ENCODE assay signal across 25 mouse cellular contexts in genomic region chr10:128256328-128256727, GRCm38 (mm10). TPM values are rescaled to one million over a fixed set of nuclear protein-coding genes. Genes with fewer than 3 reads are reported as not detected.
A peak's percentile ranks its signal among the peaks of the same experiment; 100 is the strongest.
DNase-seq lines count a peak whose midpoint lies in the region; ATAC-seq and TF ChIP-seq lines count a peak whose summit lies in the region.
"Had no signal": no experiment of that assay in that cellular context is flagged by ENCODE, and none has a peak within 500 bp of the region (broad histone marks: within the 10 kb centered on the region; RNA-seq: fewer than 3 reads in every experiment).

No protein-coding gene starts in this region.

- no peak for TF ChIP-seq EP300 in stomach, postnatal 0 days (optimal IDR thresholded peaks at IDR 0.05)

- no peaks in the 10 kb centered on the region for H3K9me3 ChIP-seq in stomach, postnatal 0 days (ENCODE audit: control insufficient read depth, low read length)
- H3K9me3 ChIP-seq: embryonic facial prominence, embryonic 10.5 days; forebrain, embryonic 13.5 days; heart, embryonic 13.5 days; hindbrain, embryonic 15.5 days had no signal

- DNase-seq in left cerebral cortex, adult 18-20 months (ENCODE audit: low spot score in 2 of 2): peak; percentile 15 to 21
- DNase-seq in left cerebral cortex, postnatal 10 days (ENCODE audit: extremely low spot score in 1 of 2, low spot score in 2 of 2): no peak
- DNase-seq in 416B (ENCODE audit: low read depth): peak; percentile 90
- DNase-seq in NIH3T3 (ENCODE audit: low read depth): peak; percentile 63
- no peak for DNase-seq in stomach, postnatal 0 days (ENCODE audit: low spot score)
- no peak for DNase-seq in neural tube, embryonic 10.5 days (ENCODE audit: extremely low spot score, low spot score)
- DNase-seq in kidney, postnatal 14 days: no peak
- DNase-seq: adrenal gland, postnatal 25 days; cerebellum, adult 2 months; cerebellum, postnatal 10 days; forebrain, postnatal 0 days; gastrocnemius, postnatal 14 days; heart, adult 2 months; heart, postnatal 36 days had no signal

- H3K4me1 ChIP-seq in stomach, postnatal 0 days (replicated peaks; ENCODE audit: control insufficient read depth, insufficient read depth): no peaks in the 10 kb centered on the region
- H3K4me1 ChIP-seq: forebrain, embryonic 13.5 days; heart, embryonic 13.5 days; hindbrain, embryonic 15.5 days had no signal

- TF ChIP-seq CTCF in stomach, postnatal 0 days (IDR thresholded peaks at IDR 0.05; ENCODE audit: low read depth): no peak

- peak; percentile 88 for ATAC-seq in stomach, postnatal 0 days (ENCODE audit: low FRiP score, low TSS enrichment)
- ATAC-seq: activated CD4-positive, CD25-positive, alpha-beta regulatory T cell, adult 4 months; forebrain, embryonic 13.5 days; forebrain, postnatal 0 days had no signal

- H3K36me3 ChIP-seq in stomach, postnatal 0 days (ENCODE audit: control insufficient read depth, insufficient read depth, low read length): peaks cover 6% of the 10 kb centered on the region

- H3K27me3 ChIP-seq in stomach, postnatal 0 days (ENCODE audit: control insufficient read depth, insufficient read depth, low read length): no peaks in the 10 kb centered on the region
- H3K27me3 ChIP-seq: forebrain, embryonic 13.5 days; heart, embryonic 13.5 days; hindbrain, embryonic 15.5 days had no signal

- 69% methylated on average over 8 of the region's 8 CpGs for WGBS in stomach, postnatal 0 days

- intact Hi-C loops in left cerebral cortex, postnatal 10 days (cut with DNase I): no loop called here

- H3K27ac ChIP-seq in stomach, postnatal 0 days (replicated peaks): no peak overlapping the region
- H3K27ac ChIP-seq: embryonic facial prominence, embryonic 10.5 days; forebrain, embryonic 13.5 days; heart, adult 2 months; heart, embryonic 13.5 days; hindbrain, embryonic 15.5 days had no signal

- no peak overlapping the region for H3K9ac ChIP-seq in stomach, postnatal 0 days (ENCODE audit: low read length)
- H3K9ac ChIP-seq: forebrain, embryonic 13.5 days; forebrain, postnatal 0 days; heart, embryonic 13.5 days; hindbrain, embryonic 15.5 days had no signal

- H3K4me2 ChIP-seq in stomach, postnatal 0 days (replicated peaks; ENCODE audit: low read depth): no peak overlapping the region
- H3K4me2 ChIP-seq: forebrain, embryonic 13.5 days; heart, embryonic 13.5 days; hindbrain, embryonic 15.5 days had no signal

- H3K4me3 ChIP-seq in stomach, postnatal 0 days (ENCODE audit: low read depth, low read length): no peak overlapping the region
- H3K4me3 ChIP-seq: embryonic facial prominence, embryonic 10.5 days; forebrain, embryonic 13.5 days; heart, adult 2 months; heart, embryonic 13.5 days; hindbrain, embryonic 15.5 days had no signal

RNA-seq across cellular contexts. Expression of gene Apon, which starts 2.4 kb away (rescaled TPM):
- not detected for total RNA-seq in left cerebral cortex, adult 18-20 months (2021)
- not detected for total RNA-seq in left cerebral cortex, postnatal 10 days (2021)
- 0.13 TPM in 1 of 2 replicates, not detected in the other for polyA plus RNA-seq in stomach, postnatal 0 days (2015; fragmentation: Nextera tagmentation; extraction: Ambion mirVana)
- total RNA-seq: adrenal gland, adult 18-20 months; forebrain, postnatal 0 days; gastrocnemius, postnatal 14 days; heart, adult 2 months had no signal
- polyA plus RNA-seq: activated CD4-positive, CD25-positive, alpha-beta regulatory T cell, adult 4 months; cerebellum, adult 2 months; forebrain, postnatal 0 days; gonadal fat pad, adult 2 months; heart, adult 2 months; heart, postnatal 0 days had no signal

RNA-seq across cellular contexts. Expression of gene Apof, which starts 12.1 kb away (rescaled TPM):
- not detected for total RNA-seq in left cerebral cortex, adult 18-20 months (2021)
- total RNA-seq in left cerebral cortex, postnatal 10 days (2021): not detected
- 1.1 and 2.5 TPM in 2 replicates for polyA plus RNA-seq in stomach, postnatal 0 days (2015; fragmentation: Nextera tagmentation; extraction: Ambion mirVana)
- total RNA-seq: gastrocnemius, postnatal 14 days; heart, adult 2 months; heart, postnatal 36 days had no signal
- polyA plus RNA-seq: activated CD4-positive, CD25-positive, alpha-beta regulatory T cell, adult 4 months; cerebellum, adult 2 months; embryonic facial prominence, embryonic 10.5 days; embryonic facial prominence, embryonic 14.5 days; forebrain, embryonic 13.5 days; heart, adult 2 months; heart, postnatal 0 days; hindbrain, embryonic 11.5 days had no signal

RNA-seq across cellular contexts. Expression of gene Stat2, which starts 14.0 kb away (rescaled TPM):
- 10 to 100 TPM; 28.2 to 29.9 TPM for total RNA-seq in left cerebral cortex, adult 18-20 months (2021)
- 10 to 100 TPM; 20.2 to 26.0 TPM for total RNA-seq in left cerebral cortex, postnatal 10 days (2021)
- polyA plus RNA-seq in stomach, postnatal 0 days (2015; fragmentation: Nextera tagmentation; extraction: Ambion mirVana): 7.8 and 8.6 TPM in 2 replicates

RNA-seq across cellular contexts. Expression of gene Timeless, which starts 24.5 kb away (rescaled TPM):
- 1 to 10 TPM; 7.0 to 9.2 TPM for total RNA-seq in left cerebral cortex, adult 18-20 months (2021)
- total RNA-seq in left cerebral cortex, postnatal 10 days (2021): 1 to 10 TPM; 8.3 to 9.7 TPM
- polyA plus RNA-seq in stomach, postnatal 0 days (2015; fragmentation: Nextera tagmentation; extraction: Ambion mirVana): 8.9 and 10.5 TPM in 2 replicates

RNA-seq across cellular contexts. Expression of gene Mip, which starts 30.7 kb away (rescaled TPM):
- not detected for total RNA-seq in left cerebral cortex, adult 18-20 months (2021)
- total RNA-seq in left cerebral cortex, postnatal 10 days (2021): not detected
- not detected in 2 replicates for polyA plus RNA-seq in stomach, postnatal 0 days (2015; fragmentation: Nextera tagmentation; extraction: Ambion mirVana)
- total RNA-seq: adrenal gland, adult 18-20 months; adrenal gland, postnatal 25 days; gastrocnemius, adult 18-20 months; gastrocnemius, postnatal 14 days; heart, adult 2 months; heart, postnatal 36 days had no signal
- polyA plus RNA-seq: activated CD4-positive, CD25-positive, alpha-beta regulatory T cell, adult 4 months; cerebellum, adult 2 months; embryonic facial prominence, embryonic 10.5 days; forebrain, postnatal 0 days; gonadal fat pad, adult 2 months; heart, adult 2 months; heart, embryonic 13.5 days; heart, postnatal 0 days; hindbrain, embryonic 11.5 days; hindbrain, embryonic 15.5 days had no signal

Comparison
In these comparisons a context has a peak if more than half of its experiments do, and no peak if none do; other contexts are left out.
1. DNase-seq: peak in left cerebral cortex, adult 18-20 months (2 of 2), 416B (single experiment) and NIH3T3 (single experiment); none in left cerebral cortex, postnatal 10 days (0 of 2), stomach, postnatal 0 days (single experiment), neural tube, embryonic 10.5 days (single experiment) and kidney, postnatal 14 days (single experiment).